Mouse (Mus musculus) midbrain, embryonic 16.5 days (tissue): ENCODE results near the gene Rnf169. TPM values are rescaled to one million over a fixed set of nuclear protein-coding genes. Genes with fewer than 3 reads are reported as not detected.

Experiments
- ATAC-seq: fragments of 200-750 bp; cut with Nextera tagmentation; 2 replicates; pipeline ENCODE4 v1.8.0; 2017; ENCODE audit warnings: moderate TSS enrichment
- H3K27ac ChIP-seq: fragments of 300-500 bp; sonication (generic); 2 replicates; pipeline ENCODE4 v1.5.1; 2014; ENCODE audit warnings: mild to moderate bottlenecking, low read length, mixed read lengths
- H3K27me3 ChIP-seq: fragments of 300-500 bp; sonication (generic); 2 replicates; pipeline ENCODE4 v1.6.1; 2014; ENCODE audit warnings: low read depth, low read length, mixed read lengths; ENCODE audit not compliant: control insufficient read depth, insufficient read depth
- H3K36me3 ChIP-seq: fragments of 300-500 bp; sonication (generic); 2 replicates; pipeline ENCODE4 v1.6.1; 2014; ENCODE audit warnings: mild to moderate bottlenecking, low read length, moderate library complexity, mixed read lengths; ENCODE audit not compliant: control insufficient read depth, insufficient read depth
- H3K4me1 ChIP-seq: fragments of 300-500 bp; sonication (generic); 2 replicates; pipeline ENCODE4 v1.6.1; 2014; ENCODE audit warnings: mild to moderate bottlenecking, low read length, mixed read lengths; ENCODE audit not compliant: control insufficient read depth, insufficient read depth
- H3K4me2 ChIP-seq: fragments of 300-500 bp; sonication (generic); 2 replicates; pipeline ENCODE4 v1.6.1; 2014; ENCODE audit warnings: mild to moderate bottlenecking, low read length, mixed read lengths
- H3K4me3 ChIP-seq: fragments of 300-500 bp; sonication (generic); 2 replicates; pipeline ENCODE4 v1.5.1; 2014; ENCODE audit warnings: low read depth, mild to moderate bottlenecking, low read length, moderate library complexity, mixed read lengths
- H3K9ac ChIP-seq: fragments of 300-500 bp; sonication (generic); 2 replicates; pipeline ENCODE4 v1.6.1; 2014; ENCODE audit warnings: low read depth, low read length, mixed read lengths
- H3K9me3 ChIP-seq: fragments of 300-500 bp; sonication (generic); replicated peaks from 2 replicates; pipeline ENCODE4 v1.6.1; 2014; ENCODE audit warnings: mild to moderate bottlenecking, low read length, mixed read lengths; ENCODE audit not compliant: control insufficient read depth, poor library complexity, severe bottlenecking
- WGBS: fragments of 180-500 bp; shearing (Covaris S2); extraction: QIAGEN DNeasy Blood & Tissue Kit; methylation state at CpG from one replicate; pipeline ENCODE4 v1.1.7; 2014; 5-methylcytosine and 5-hydroxymethylcytosine counted together
- polyA plus RNA-seq: library from polyadenylated mRNA; unstranded; fragments of >200 nt; fragmentation: Nextera tagmentation; extraction: Ambion mirVana; gene quantifications from 2 replicates; pipeline ENCODE4 v1.2.1, GENCODE M21; 2015

Gene Rnf169
- polyA plus RNA-seq, 1 experiment from 2014 or later: 4.4 TPM

DNA sequence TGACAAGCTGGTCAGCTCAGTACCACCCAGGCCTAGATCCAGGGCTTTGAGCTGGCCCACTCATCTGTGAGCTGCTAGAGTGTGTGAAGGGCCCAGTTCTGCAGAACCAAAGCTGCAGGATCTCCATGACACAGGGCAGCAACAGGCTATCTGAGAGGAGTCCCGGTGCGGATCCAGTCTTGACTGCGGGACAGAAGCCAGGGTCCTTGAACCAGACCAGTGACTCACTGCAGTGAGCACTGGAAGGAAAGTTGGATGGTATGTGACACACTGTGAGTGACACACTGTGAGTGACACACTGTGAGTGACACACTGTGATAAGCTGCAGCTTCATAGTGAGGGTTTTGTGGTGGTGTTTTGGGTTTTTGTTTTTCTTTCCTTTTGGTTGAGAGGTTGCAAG lies 35.7 kb downstream of the Rnf169 start:
- Histone ChIP-seq H3K27ac (no peak overlapping the region), H3K4me1 (no peaks in the 10 kb centered on the region), H3K9ac (no peak overlapping the region), H3K36me3 (peaks cover 20% of the 10 kb centered on the region), H3K4me3 (no peak overlapping the region), H3K4me2 (no peak overlapping the region), H3K9me3 (no peaks in the 10 kb centered on the region), H3K27me3 (no peaks in the 10 kb centered on the region)
- no peak for ATAC-seq
- 97% methylated on average over 3 of the region's 3 CpGs for WGBS

GRCm38 (mm10) chr7:99940669-99941068 lies 39.6 kb downstream of the Rnf169 start:
- 95% methylated on average over 1 of the region's 1 CpGs for WGBS
- Histone ChIP-seq H3K4me2 (no peak overlapping the region), H3K9ac (no peak overlapping the region), H3K27me3 (no peaks in the 10 kb centered on the region), H3K4me1 (no peaks in the 10 kb centered on the region), H3K4me3 (no peak overlapping the region), H3K27ac (no peak overlapping the region), H3K9me3 (no peaks in the 10 kb centered on the region), H3K36me3 (peaks cover 17% of the 10 kb centered on the region)
- no peak for ATAC-seq

- H3K36me3 ChIP-seq: peaks cover 10% of the 10 kb centered on the region
- H3K27ac ChIP-seq: no peak overlapping the region
- no peak overlapping the region for H3K4me3 ChIP-seq
- H3K27me3 ChIP-seq: no peaks in the 10 kb centered on the region
- no peaks in the 10 kb centered on the region for H3K4me1 ChIP-seq
- H3K9me3 ChIP-seq: no peaks in the 10 kb centered on the region
- no peak overlapping the region for H3K4me2 ChIP-seq
- no peak for ATAC-seq
- WGBS: 82% methylated on average over 1 of the region's 1 CpGs
- no peak overlapping the region for H3K9ac ChIP-seq
These were observed 44.5 kb downstream of the Rnf169 start for GRCm38 (mm10) chr7:99935758-99936157.

GRCm38 (mm10) chr7:99926916-99927714 lies 53.1 kb downstream of the Rnf169 start:
- H3K27ac ChIP-seq: no peak overlapping the region
- no peaks in the 10 kb centered on the region for H3K9me3 ChIP-seq
- WGBS: 77% methylated on average over 10 of the region's 10 CpGs
- no peaks in the 10 kb centered on the region for H3K4me1 ChIP-seq
- ATAC-seq: no peak
- H3K4me2 ChIP-seq: no peak overlapping the region
- peaks cover 21% of the 10 kb centered on the region for H3K36me3 ChIP-seq
- H3K27me3 ChIP-seq: no peaks in the 10 kb centered on the region
- H3K4me3 ChIP-seq: no peak overlapping the region
- H3K9ac ChIP-seq: no peak overlapping the region

DNA sequence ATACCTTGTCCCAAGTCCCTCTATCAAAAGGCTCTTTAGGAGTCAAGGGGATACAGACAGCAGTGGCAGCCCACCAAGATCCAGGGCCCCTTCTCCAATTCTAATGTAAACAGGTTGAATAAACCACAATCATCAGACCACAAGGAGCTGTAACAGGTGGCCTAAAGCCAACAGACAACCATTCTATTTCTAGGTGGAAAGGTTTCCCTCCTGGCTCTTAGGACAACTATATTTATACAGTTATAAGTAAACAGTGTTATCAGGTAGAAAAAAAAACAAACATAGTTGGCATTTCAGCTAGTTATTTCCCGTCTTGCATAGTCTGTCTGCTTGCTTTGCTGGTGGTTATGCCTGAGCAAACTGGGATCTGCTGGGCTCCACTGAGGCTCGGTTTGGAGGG lies 59.8 kb downstream of the Rnf169 start:
- Histone ChIP-seq H3K4me3 (no peak overlapping the region), H3K4me1 (peaks cover 12% of the 10 kb centered on the region), H3K4me2 (no peak overlapping the region), H3K27ac (no peak overlapping the region), H3K27me3 (no peaks in the 10 kb centered on the region; the same call in none of the 2 replicates), H3K36me3 (peaks cover 9% of the 10 kb centered on the region), H3K9me3 (no peaks in the 10 kb centered on the region), H3K9ac (no peak overlapping the region)
- ATAC-seq: no peak
- WGBS: 94% methylated on average over 2 of the region's 2 CpGs

DNA sequence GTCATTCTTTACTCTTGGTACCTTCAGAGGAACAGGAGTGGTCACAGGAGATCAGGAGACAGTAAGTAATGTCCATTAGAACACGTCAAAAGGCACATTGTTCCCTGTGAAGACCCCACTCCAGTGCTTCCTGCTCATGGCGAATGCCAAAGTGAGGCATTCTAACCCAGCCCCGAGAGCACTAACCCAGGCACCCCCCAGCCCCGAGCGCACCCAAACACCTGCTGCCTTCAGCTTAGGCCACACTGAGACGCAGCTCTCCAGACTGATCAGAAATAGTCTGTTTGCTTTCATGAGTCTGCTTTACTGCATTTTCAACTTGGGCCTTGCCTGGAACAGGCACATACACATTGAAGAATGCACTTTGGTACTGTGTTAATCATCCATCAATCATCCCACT lies 60.3 kb downstream of the Rnf169 start:
- no peak overlapping the region for H3K9ac ChIP-seq
- H3K27ac ChIP-seq: no peak overlapping the region
- 94% methylated on average over 6 of the region's 6 CpGs for WGBS
- no peak overlapping the region for H3K4me2 ChIP-seq
- ATAC-seq: no peak
- no peaks in the 10 kb centered on the region; the same call in none of the 2 replicates for H3K27me3 ChIP-seq
- peaks cover 12% of the 10 kb centered on the region for H3K4me1 ChIP-seq
- peaks cover 5% of the 10 kb centered on the region for H3K36me3 ChIP-seq
- H3K9me3 ChIP-seq: no peaks in the 10 kb centered on the region
- no peak overlapping the region for H3K4me3 ChIP-seq

GRCm38 (mm10) chr7:99919164-99919563 lies 61.1 kb downstream of the Rnf169 start:
- Histone ChIP-seq H3K27ac (no peak overlapping the region), H3K9me3 (no peaks in the 10 kb centered on the region), H3K4me2 (no peak overlapping the region), H3K4me3 (no peak overlapping the region), H3K36me3 (no peaks in the 10 kb centered on the region), H3K27me3 (no peaks in the 10 kb centered on the region; the same call in none of the 2 replicates), H3K9ac (no peak overlapping the region), H3K4me1 (peaks cover 12% of the 10 kb centered on the region)
- ATAC-seq: no peak
- WGBS: 96% methylated on average over 2 of the region's 2 CpGs

DNA sequence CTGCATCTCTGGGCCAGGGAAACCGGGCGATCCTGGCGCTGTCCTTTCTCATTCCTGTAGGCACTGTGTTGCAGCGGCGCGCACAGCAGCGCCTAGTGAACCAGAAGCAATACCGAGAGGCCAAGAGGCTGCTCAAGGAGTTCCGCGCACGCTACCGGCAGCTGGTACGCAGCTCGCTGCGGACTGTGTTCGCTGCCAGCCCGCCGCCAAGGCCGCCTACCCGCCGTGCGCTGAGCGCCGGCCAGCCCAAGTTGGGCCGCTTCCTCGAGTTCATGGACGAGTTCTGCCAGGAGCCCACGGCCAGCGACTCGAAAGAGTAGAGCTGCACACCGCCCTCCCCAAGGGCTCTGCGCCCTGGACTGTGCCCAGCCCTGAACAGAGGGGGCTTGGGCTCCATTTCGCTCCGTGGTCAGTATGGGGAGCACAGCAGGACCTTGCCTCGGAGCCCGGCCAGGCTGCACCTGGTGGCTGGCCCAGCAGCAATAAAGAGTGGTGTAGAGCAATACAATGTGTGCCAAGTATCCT lies 62.9 kb downstream of the Rnf169 start:
- peak overlapping the region; percentile 82 for H3K4me2 ChIP-seq
- no peaks in the 10 kb centered on the region for H3K36me3 ChIP-seq
- WGBS: 1% methylated on average over 33 of the region's 36 CpGs
- ATAC-seq: peak; percentile 64
- H3K27me3 ChIP-seq: no peaks in the 10 kb centered on the region; the same call in none of the 2 replicates
- H3K27ac ChIP-seq: no peak overlapping the region
- peak overlapping the region; percentile 60 for H3K9ac ChIP-seq
- peaks cover 12% of the 10 kb centered on the region for H3K4me1 ChIP-seq
- H3K4me3 ChIP-seq: peak overlapping the region; percentile 36
- H3K9me3 ChIP-seq: no peaks in the 10 kb centered on the region

- peak; percentile 36 for ATAC-seq
- H3K4me3 ChIP-seq: peak overlapping the region; percentile 36
- WGBS: 8% methylated on average over 22 of the region's 22 CpGs
- H3K9me3 ChIP-seq: no peaks in the 10 kb centered on the region
- H3K27ac ChIP-seq: no peak overlapping the region
- H3K27me3 ChIP-seq: no peaks in the 10 kb centered on the region; the same call in none of the 2 replicates
- H3K4me1 ChIP-seq: peaks cover 12% of the 10 kb centered on the region
- peak overlapping the region; percentile 82 for H3K4me2 ChIP-seq
- H3K9ac ChIP-seq: peak overlapping the region; percentile 60; the same call in 1 of the 2 replicates
- H3K36me3 ChIP-seq: no peaks in the 10 kb centered on the region
These were observed 63.4 kb downstream of the Rnf169 start for GRCm38 (mm10) chr7:99916741-99917319.
